Mouse (Mus musculus): ENCODE results near the gene Ccdc141. TPM values are rescaled to one million over a fixed set of nuclear protein-coding genes. Genes with fewer than 3 reads are reported as not detected.

The Ccdc141 gene
- total RNA-seq (2021) = 10 to 100 TPM; 65.1 to 71.3 TPM
- long read RNA-seq, experiment 1, full-length matches to known transcripts = 18 of 36 reads
- long read RNA-seq, experiment 1, partial matches to known transcripts = 12 of 36 reads
- long read RNA-seq, experiment 1, other reads (novel, unspliced or antisense) = 6 of 36 reads
- long read RNA-seq, experiment 2, full-length matches to known transcripts = 12 of 31 reads
- long read RNA-seq, experiment 2, partial matches to known transcripts = 7 of 31 reads
- long read RNA-seq, experiment 2, other reads (novel, unspliced or antisense) = 12 of 31 reads

GRCm38 (mm10) chr2:77170633-77171105, at the start of gene Ccdc141:
TSS of gene Ccdc141 (minus strand) at chr2:77170636.
- DNase-seq = no peak

- DNase-seq = no peak
Observed at GRCm38 (mm10) chr2:77212885-77213284, 42.4 kb upstream of the Ccdc141 start.

- DNase-seq = no peak
Observed at GRCm38 (mm10) chr2:77206951-77207350, 36.5 kb upstream of the Ccdc141 start.

GRCm38 (mm10) chr2:77203916-77204315, 33.5 kb upstream of the Ccdc141 start:
- DNase-seq = no peak

- DNase-seq = no peak
Observed at GRCm38 (mm10) chr2:77201900-77202299, 31.5 kb upstream of the Ccdc141 start.

- no peak for DNase-seq
Observed at GRCm38 (mm10) chr2:77200958-77201614, 30.6 kb upstream of the Ccdc141 start.

- no peak for DNase-seq
Observed at GRCm38 (mm10) chr2:77200379-77200778, 29.9 kb upstream of the Ccdc141 start.

GRCm38 (mm10) chr2:77198246-77198645, 27.8 kb upstream of the Ccdc141 start:
- no peak for DNase-seq

GRCm38 (mm10) chr2:77196819-77197218, 26.4 kb upstream of the Ccdc141 start:
- DNase-seq = no peak

- no peak for DNase-seq
Observed at GRCm38 (mm10) chr2:77195056-77195455, 24.6 kb upstream of the Ccdc141 start.

- DNase-seq = no peak
Observed at GRCm38 (mm10) chr2:77191811-77192210, 21.4 kb upstream of the Ccdc141 start.

- DNase-seq = no peak
Observed at GRCm38 (mm10) chr2:77190891-77191290, 20.5 kb upstream of the Ccdc141 start.

- DNase-seq = no peak
Observed at GRCm38 (mm10) chr2:77190301-77190700, 19.9 kb upstream of the Ccdc141 start.

GRCm38 (mm10) chr2:77189671-77190070, 19.2 kb upstream of the Ccdc141 start:
- DNase-seq = no peak

GRCm38 (mm10) chr2:77187501-77187900, 17.1 kb upstream of the Ccdc141 start:
- DNase-seq = no peak

GRCm38 (mm10) chr2:77186912-77187311, 16.5 kb upstream of the Ccdc141 start:
- DNase-seq = no peak

GRCm38 (mm10) chr2:77184049-77184571, 13.7 kb upstream of the Ccdc141 start:
- no peak for DNase-seq

GRCm38 (mm10) chr2:77183646-77184045, 13.2 kb upstream of the Ccdc141 start:
- no peak for DNase-seq

GRCm38 (mm10) chr2:77182996-77183380, 12.6 kb upstream of the Ccdc141 start:
- DNase-seq = no peak

GRCm38 (mm10) chr2:77182271-77182995, 12.0 kb upstream of the Ccdc141 start:
- DNase-seq = no peak

GRCm38 (mm10) chr2:77177472-77177871, 7.0 kb upstream of the Ccdc141 start:
- no peak for DNase-seq

- no peak for DNase-seq
Observed at GRCm38 (mm10) chr2:77176413-77176812, 6.0 kb upstream of the Ccdc141 start.

- no peak for DNase-seq
Observed at GRCm38 (mm10) chr2:77175411-77175810, 5.0 kb upstream of the Ccdc141 start.
